Mouse (Mus musculus): ENCODE results near the gene Srr. TPM values are rescaled to one million over a fixed set of nuclear protein-coding genes. Genes with fewer than 3 reads are reported as not detected.

The Srr gene
- polyA plus RNA-seq, 1 experiment from 2014 or later: 27.8 TPM

GRCm38 (mm10) chr11:74957600-74957999 lies 31.9 kb upstream of the Srr start:
- no peak for ATAC-seq (ENCODE audit: low FRiP score)
- WGBS: 87% methylated on average over 2 of the region's 2 CpGs
- no peak overlapping the region for H3K4me2 ChIP-seq (replicated peaks; ENCODE audit: low read depth, low read length)

DNA sequence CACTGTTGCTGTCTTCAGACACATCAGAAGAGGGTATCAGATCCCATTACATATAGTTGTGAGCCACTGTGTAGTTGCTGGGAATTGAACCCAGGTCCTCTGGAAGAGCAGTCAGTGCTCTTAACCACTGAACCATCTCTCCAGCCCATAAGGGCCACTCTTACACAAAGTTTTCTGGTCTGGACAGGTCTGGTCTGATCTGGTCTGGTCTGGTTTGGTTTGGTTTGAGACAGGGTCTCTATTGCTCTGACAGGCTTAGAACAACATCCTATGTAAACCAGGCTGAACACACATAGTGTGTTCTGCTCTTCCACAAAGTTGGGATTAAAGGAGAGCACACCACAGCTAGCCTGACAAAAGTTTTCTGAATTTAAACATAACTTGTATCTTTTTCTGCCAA lies 30.3 kb upstream of the Srr start:
- no peak overlapping the region for H3K27ac ChIP-seq (ENCODE audit: low read depth, low read length)
- no peak overlapping the region for H3K4me2 ChIP-seq (replicated peaks; ENCODE audit: low read depth, low read length)
- no peaks in the 10 kb centered on the region for H3K27me3 ChIP-seq (ENCODE audit: control insufficient read depth, insufficient read depth, low read length)
- H3K9ac ChIP-seq (ENCODE audit: low read depth, low read length): no peak overlapping the region
- ATAC-seq (ENCODE audit: low FRiP score) (no peak), DNase-seq (ENCODE audit: low spot score) (no peak)
- H3K4me3 ChIP-seq (ENCODE audit: low read depth, low read length): no peak overlapping the region
- no peaks in the 10 kb centered on the region for H3K4me1 ChIP-seq (replicated peaks; ENCODE audit: control insufficient read depth, insufficient read depth, low read length)
- no peaks in the 10 kb centered on the region for H3K36me3 ChIP-seq (ENCODE audit: control insufficient read depth, insufficient read depth, low read length)
- H3K9me3 ChIP-seq (ENCODE audit: control insufficient read depth, low read length): no peaks in the 10 kb centered on the region

More at GRCm38 (mm10) chr11:74957600-74957999, 31.9 kb upstream of the Srr start:
- no peaks in the 10 kb centered on the region for H3K9me3 ChIP-seq (ENCODE audit: control insufficient read depth, low read length)
- H3K9ac ChIP-seq (ENCODE audit: low read depth, low read length): no peak overlapping the region
- no peak overlapping the region for H3K27ac ChIP-seq (ENCODE audit: low read depth, low read length)
- DNase-seq (ENCODE audit: low spot score): no peak
- H3K4me3 ChIP-seq (ENCODE audit: low read depth, low read length): no peak overlapping the region
- H3K4me1 ChIP-seq (replicated peaks; ENCODE audit: control insufficient read depth, insufficient read depth, low read length): no peaks in the 10 kb centered on the region
- no peaks in the 10 kb centered on the region for H3K36me3 ChIP-seq (ENCODE audit: control insufficient read depth, insufficient read depth, low read length)
- H3K27me3 ChIP-seq (ENCODE audit: control insufficient read depth, insufficient read depth, low read length): no peaks in the 10 kb centered on the region

GRCm38 (mm10) chr11:74954901-74955300 lies 29.2 kb upstream of the Srr start:
- Histone ChIP-seq H3K9me3 (ENCODE audit: control insufficient read depth, low read length) (no peaks in the 10 kb centered on the region), H3K4me2 (replicated peaks; ENCODE audit: low read depth, low read length) (no peak overlapping the region), H3K27ac (ENCODE audit: low read depth, low read length) (no peak overlapping the region), H3K4me3 (ENCODE audit: low read depth, low read length) (no peak overlapping the region), H3K27me3 (ENCODE audit: control insufficient read depth, insufficient read depth, low read length) (no peaks in the 10 kb centered on the region), H3K4me1 (replicated peaks; ENCODE audit: control insufficient read depth, insufficient read depth, low read length) (no peaks in the 10 kb centered on the region), H3K36me3 (ENCODE audit: control insufficient read depth, insufficient read depth, low read length) (no peaks in the 10 kb centered on the region), H3K9ac (ENCODE audit: low read depth, low read length) (no peak overlapping the region)
- ATAC-seq (ENCODE audit: low FRiP score) (no peak), DNase-seq (ENCODE audit: low spot score) (no peak)

- Histone ChIP-seq H3K9me3 (ENCODE audit: control insufficient read depth, low read length) (no peaks in the 10 kb centered on the region), H3K4me3 (ENCODE audit: low read depth, low read length) (no peak overlapping the region), H3K27ac (ENCODE audit: low read depth, low read length) (no peak overlapping the region), H3K4me2 (replicated peaks; ENCODE audit: low read depth, low read length) (no peak overlapping the region), H3K9ac (ENCODE audit: low read depth, low read length) (no peak overlapping the region), H3K36me3 (ENCODE audit: control insufficient read depth, insufficient read depth, low read length) (peaks cover 3% of the 10 kb centered on the region; the same call in 1 of the 2 replicates), H3K4me1 (replicated peaks; ENCODE audit: control insufficient read depth, insufficient read depth, low read length) (no peaks in the 10 kb centered on the region), H3K27me3 (ENCODE audit: control insufficient read depth, insufficient read depth, low read length) (no peaks in the 10 kb centered on the region)
- ATAC-seq (ENCODE audit: low FRiP score): no peak
- WGBS: 86% methylated on average over 3 of the region's 3 CpGs
- DNase-seq (ENCODE audit: low spot score): peak; percentile 52
Observed at GRCm38 (mm10) chr11:74946348-74946747, 20.6 kb upstream of the Srr start.

- WGBS: 91% methylated on average over 7 of the region's 7 CpGs
- ATAC-seq (ENCODE audit: low FRiP score): no peak
- Histone ChIP-seq H3K9ac (ENCODE audit: low read depth, low read length) (no peak overlapping the region), H3K4me1 (replicated peaks; ENCODE audit: control insufficient read depth, insufficient read depth, low read length) (no peaks in the 10 kb centered on the region), H3K27me3 (ENCODE audit: control insufficient read depth, insufficient read depth, low read length) (no peaks in the 10 kb centered on the region), H3K4me3 (ENCODE audit: low read depth, low read length) (no peak overlapping the region), H3K9me3 (ENCODE audit: control insufficient read depth, low read length) (no peaks in the 10 kb centered on the region), H3K27ac (ENCODE audit: low read depth, low read length) (no peak overlapping the region), H3K4me2 (replicated peaks; ENCODE audit: low read depth, low read length) (no peak overlapping the region), H3K36me3 (ENCODE audit: control insufficient read depth, insufficient read depth, low read length) (0 out of 2 replicates have a peak, but pooled peaks cover 2% of the 10 kb centered on the region)
- DNase-seq (ENCODE audit: low spot score): no peak
Observed at GRCm38 (mm10) chr11:74930391-74930790, 4.6 kb upstream of the Srr start.

- no peak for DNase-seq (ENCODE audit: low spot score)
- Histone ChIP-seq H3K27ac (ENCODE audit: low read depth, low read length) (no peak overlapping the region), H3K4me3 (ENCODE audit: low read depth, low read length) (no peak overlapping the region), H3K9ac (ENCODE audit: low read depth, low read length) (no peak overlapping the region), H3K9me3 (ENCODE audit: control insufficient read depth, low read length) (no peaks in the 10 kb centered on the region), H3K27me3 (ENCODE audit: control insufficient read depth, insufficient read depth, low read length) (no peaks in the 10 kb centered on the region), H3K4me2 (replicated peaks; ENCODE audit: low read depth, low read length) (no peak overlapping the region), H3K4me1 (replicated peaks; ENCODE audit: control insufficient read depth, insufficient read depth, low read length) (no peaks in the 10 kb centered on the region), H3K36me3 (ENCODE audit: control insufficient read depth, insufficient read depth, low read length) (0 out of 2 replicates have a peak, but pooled peaks cover 2% of the 10 kb centered on the region)
- WGBS: 65% methylated on average over 4 of the region's 4 CpGs
- ATAC-seq (ENCODE audit: low FRiP score): no peak
Observed at GRCm38 (mm10) chr11:74929111-74929510, 3.4 kb upstream of the Srr start.

- no peak overlapping the region for H3K4me3 ChIP-seq (ENCODE audit: low read depth, low read length)
- no peak overlapping the region; the same call in 1 of the 2 replicates for H3K4me2 ChIP-seq (replicated peaks; ENCODE audit: low read depth, low read length)
- H3K27me3 ChIP-seq (ENCODE audit: control insufficient read depth, insufficient read depth, low read length): no peaks in the 10 kb centered on the region
- no peak for ATAC-seq (ENCODE audit: low FRiP score)
- no peaks in the 10 kb centered on the region for H3K9me3 ChIP-seq (ENCODE audit: control insufficient read depth, low read length)
- no peak overlapping the region for H3K27ac ChIP-seq (ENCODE audit: low read depth, low read length)
- no peaks in the 10 kb centered on the region for H3K4me1 ChIP-seq (replicated peaks; ENCODE audit: control insufficient read depth, insufficient read depth, low read length)
- H3K36me3 ChIP-seq (ENCODE audit: control insufficient read depth, insufficient read depth, low read length): no peaks in the 10 kb centered on the region
- WGBS: 97% methylated on average over 2 of the region's 2 CpGs
- no peak overlapping the region for H3K9ac ChIP-seq (ENCODE audit: low read depth, low read length)
- no peak for DNase-seq (ENCODE audit: low spot score)
Observed at GRCm38 (mm10) chr11:74927236-74927725, 1.5 kb upstream of the Srr start.

GRCm38 (mm10) chr11:74926388-74927005 lies 749 bp upstream of the Srr start:
- 10% methylated on average over 11 of the region's 11 CpGs for WGBS
- no peaks in the 10 kb centered on the region for H3K9me3 ChIP-seq (ENCODE audit: control insufficient read depth, low read length)

GRCm38 (mm10) chr11:74924149-74924548 lies 1.6 kb downstream of the Srr start:
- 67% methylated on average over 4 of the region's 4 CpGs for WGBS

More at GRCm38 (mm10) chr11:74926388-74927005, 749 bp upstream of the Srr start:
- Histone ChIP-seq H3K27me3 (ENCODE audit: control insufficient read depth, insufficient read depth, low read length) (no peaks in the 10 kb centered on the region), H3K4me3 (ENCODE audit: low read depth, low read length) (peak overlapping the region; percentile 74), H3K4me1 (replicated peaks; ENCODE audit: control insufficient read depth, insufficient read depth, low read length) (no peaks in the 10 kb centered on the region), H3K27ac (ENCODE audit: low read depth, low read length) (peak overlapping the region; percentile 97), H3K4me2 (replicated peaks; ENCODE audit: low read depth, low read length) (peak overlapping the region; percentile 68), H3K36me3 (ENCODE audit: control insufficient read depth, insufficient read depth, low read length) (no peaks in the 10 kb centered on the region), H3K9ac (ENCODE audit: low read depth, low read length) (peak overlapping the region; percentile 91)
- ATAC-seq (ENCODE audit: low FRiP score): peak; percentile 43; the same call in 1 of the 2 replicates
- DNase-seq (ENCODE audit: low spot score): no peak

More at GRCm38 (mm10) chr11:74924149-74924548, 1.6 kb downstream of the Srr start:
- DNase-seq (ENCODE audit: low spot score): peak; percentile 25
- no peak for ATAC-seq (ENCODE audit: low FRiP score)
- no peak overlapping the region for H3K4me3 ChIP-seq (ENCODE audit: low read depth, low read length)
- H3K4me1 ChIP-seq (replicated peaks; ENCODE audit: control insufficient read depth, insufficient read depth, low read length): no peaks in the 10 kb centered on the region
- no peak overlapping the region for H3K27ac ChIP-seq (ENCODE audit: low read depth, low read length)
- H3K9ac ChIP-seq (ENCODE audit: low read depth, low read length): no peak overlapping the region
- H3K27me3 ChIP-seq (ENCODE audit: control insufficient read depth, insufficient read depth, low read length): no peaks in the 10 kb centered on the region
- H3K36me3 ChIP-seq (ENCODE audit: control insufficient read depth, insufficient read depth, low read length): no peaks in the 10 kb centered on the region
- no peaks in the 10 kb centered on the region for H3K9me3 ChIP-seq (ENCODE audit: control insufficient read depth, low read length)
- H3K4me2 ChIP-seq (replicated peaks; ENCODE audit: low read depth, low read length): no peak overlapping the region

Measured in hindbrain, embryonic 11.5 days (tissue).